Mouse (Mus musculus): ENCODE results near the gene Reep1. TPM values are rescaled to one million over a fixed set of nuclear protein-coding genes. Genes with fewer than 3 reads are reported as not detected.

The Reep1 gene
- polyA plus RNA-seq, 1 experiment from 2014 or later: 17.2 TPM

Other genes with a start within 250 kb of the Reep1 start
- 18.2 and 18.4 TPM in 2 replicates for gene Rnf103, start 213.7 kb upstream of the Reep1 start, polyA plus RNA-seq (2015; fragmentation: Nextera tagmentation; extraction: Ambion mirVana)
- 69.3 and 79.1 TPM in 2 replicates for gene Chmp3, start 163.8 kb upstream of the Reep1 start, polyA plus RNA-seq (2015; fragmentation: Nextera tagmentation; extraction: Ambion mirVana)
- gene Kdm3a, start 74.6 kb upstream of the Reep1 start, polyA plus RNA-seq (2015; fragmentation: Nextera tagmentation; extraction: Ambion mirVana): 42.3 and 46.8 TPM in 2 replicates
- 59.2 TPM in 2 replicates for gene Mrpl35, start 119.4 kb downstream of the Reep1 start, polyA plus RNA-seq (2015; fragmentation: Nextera tagmentation; extraction: Ambion mirVana)
- 148 and 149 TPM in 2 replicates for gene Immt, start 123.8 kb downstream of the Reep1 start, polyA plus RNA-seq (2015; fragmentation: Nextera tagmentation; extraction: Ambion mirVana)
- gene Ptcd3, start 201.2 kb downstream of the Reep1 start, polyA plus RNA-seq (2015; fragmentation: Nextera tagmentation; extraction: Ambion mirVana): 81.6 and 86.1 TPM in 2 replicates
- 29.3 and 30.1 TPM in 2 replicates for gene Polr1a, start 201.5 kb downstream of the Reep1 start, polyA plus RNA-seq (2015; fragmentation: Nextera tagmentation; extraction: Ambion mirVana)